Mouse (Mus musculus) G1E (cell line): ENCODE results near the gene Pald1.

Experiments used
- CTCF ChIP-seq: IDR thresholded peaks from 2 replicates; pipeline ENCODE4 v1.5.1; 2012; ENCODE audit warnings: low read depth, low read length, inconsistent platforms, mixed read lengths
- GATA1 ChIP-seq: IDR thresholded peaks from 2 replicates; pipeline ENCODE4 v1.6.1; 2012; ENCODE audit warnings: borderline replicate concordance, low read length, inconsistent platforms, mixed read lengths
- GATA2 ChIP-seq: IDR thresholded peaks from 2 replicates; pipeline ENCODE4 v1.6.1; 2012; ENCODE audit warnings: low read depth, low read length, inconsistent platforms, borderline replicate concordance
- TAL1 ChIP-seq: conservative IDR thresholded peaks from 2 replicates; pipeline ENCODE4 v1.6.1; 2012; ENCODE audit warnings: low read depth, low read length, inconsistent platforms, mixed read lengths

DNA sequence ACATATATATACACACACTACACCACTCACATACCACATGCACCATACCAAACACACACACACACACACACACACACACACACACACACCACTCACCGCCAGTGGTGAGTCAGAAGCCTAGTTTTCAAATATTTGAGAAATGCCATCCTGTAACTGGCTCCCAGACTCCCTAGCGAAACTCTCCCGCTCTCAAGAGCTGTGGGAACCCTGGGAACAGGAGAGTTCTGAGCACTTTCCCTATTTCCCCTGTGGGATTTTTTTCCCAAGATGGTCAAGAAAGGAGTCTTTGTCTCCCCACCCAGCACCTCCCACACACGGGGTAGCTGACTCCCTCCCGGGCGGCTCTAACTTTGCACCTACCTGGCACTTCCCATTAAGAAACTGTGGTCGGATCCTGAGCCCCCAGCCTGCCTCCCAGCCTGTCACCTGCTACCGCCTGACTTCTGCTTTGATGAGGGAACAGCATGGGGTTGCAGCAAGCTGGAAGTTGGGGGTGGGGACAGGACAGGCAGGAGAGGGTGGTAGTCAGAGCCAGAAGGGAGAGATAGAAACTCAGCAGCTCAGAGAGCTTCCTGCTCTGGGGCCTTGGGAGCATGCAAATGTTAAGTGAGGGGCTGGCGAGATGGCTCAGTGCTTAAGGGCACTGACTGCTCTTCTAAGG, 11.3 kb upstream of the Pald1 start:
- TF ChIP-seq CTCF (no peak), GATA1 (no peak), GATA2 (no peak), TAL1 (no peak)
